Mouse (Mus musculus) liver, adult 10 weeks (tissue): Measurements from ENCODE around the gene Ccna2. TPM values are rescaled to one million over a fixed set of nuclear protein-coding genes. Genes with fewer than 3 reads are reported as not detected.

ENCODE experiments used
- polyA plus RNA-seq: library from polyadenylated mRNA; stranded (reverse); fragments of 350-450 nt; fragmentation: Illumina TruSeq; extraction: RNeasy Lipid Tissue Mini Kit (QIAGEN cat#74804); gene quantifications from one replicate; pipeline ENCODE4 v1.2.3, GENCODE M21; 2014; ENCODE audit warnings: low read depth, low replicate concordance

Gene Ccna2
- 1.7 TPM for polyA plus RNA-seq

DNA sequence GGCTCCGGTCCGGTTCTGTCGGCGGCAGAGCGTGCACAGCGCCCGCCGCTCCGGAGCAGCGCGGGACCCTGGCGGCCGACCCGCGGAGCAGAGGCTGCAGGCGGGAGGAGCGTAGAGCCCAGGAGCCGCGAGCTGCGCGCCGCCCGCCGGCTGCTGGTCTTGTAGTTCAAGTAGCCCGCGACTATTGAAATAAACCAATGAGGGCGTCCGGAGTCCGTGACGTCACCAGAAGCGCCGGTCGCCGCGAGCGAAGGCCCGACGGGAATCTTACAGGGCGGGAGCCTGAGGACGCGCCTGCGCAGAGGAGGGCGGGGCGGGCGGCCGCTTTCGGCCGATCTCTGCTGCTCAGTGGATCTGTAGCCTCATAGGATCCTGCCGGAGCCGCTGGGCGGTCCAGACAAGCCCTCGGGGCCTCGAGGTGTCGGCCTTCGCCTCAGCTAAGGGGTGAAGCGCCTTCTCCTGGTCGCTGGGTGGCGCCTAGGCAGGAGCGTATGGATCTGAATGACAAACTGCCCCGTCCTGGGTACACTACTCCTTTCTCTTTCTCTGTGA, at the start of gene Ccna2:
Gene Ccna2 (minus strand): TSS at position 324 of the 552 bp plus-strand sequence.

DNA sequence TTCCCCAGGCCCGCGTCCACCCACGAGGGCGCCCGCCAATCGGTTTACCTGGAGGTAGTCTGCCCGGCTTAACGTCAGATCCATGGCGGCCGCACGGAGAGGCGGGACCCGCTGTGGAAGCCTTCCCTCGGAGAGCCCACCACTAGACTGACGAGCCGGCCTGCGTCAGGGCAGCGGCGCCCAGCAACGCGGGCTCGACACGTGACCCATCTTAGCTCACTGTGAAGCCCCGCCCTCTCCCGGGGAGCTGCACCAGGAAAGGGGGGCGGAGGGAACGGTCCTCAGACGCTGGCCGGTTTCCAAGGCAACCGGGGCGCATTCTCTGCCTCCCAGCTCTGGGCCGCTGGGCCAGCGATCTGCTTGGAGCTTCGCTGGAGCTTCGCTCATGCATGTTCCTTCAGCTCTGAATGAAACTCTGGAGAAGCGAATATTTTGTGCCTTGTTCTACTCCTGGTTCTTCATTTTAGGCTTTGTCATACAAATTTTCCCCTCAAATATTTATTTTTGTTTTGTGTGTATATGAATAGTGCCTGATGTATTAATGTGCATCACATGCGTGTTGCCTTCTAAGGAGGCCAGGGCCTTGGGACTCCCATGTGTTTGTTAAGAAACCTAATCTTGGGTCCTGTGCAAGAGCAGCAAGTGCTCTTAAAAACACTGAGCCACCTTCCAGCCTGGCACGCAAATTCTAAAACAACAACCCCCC, 41.4 kb upstream of the Ccna2 start, which contains the start of gene Bbs7:
Gene Bbs7 (minus strand): TSS at position 276 of the 706 bp plus-strand sequence.

DNA sequence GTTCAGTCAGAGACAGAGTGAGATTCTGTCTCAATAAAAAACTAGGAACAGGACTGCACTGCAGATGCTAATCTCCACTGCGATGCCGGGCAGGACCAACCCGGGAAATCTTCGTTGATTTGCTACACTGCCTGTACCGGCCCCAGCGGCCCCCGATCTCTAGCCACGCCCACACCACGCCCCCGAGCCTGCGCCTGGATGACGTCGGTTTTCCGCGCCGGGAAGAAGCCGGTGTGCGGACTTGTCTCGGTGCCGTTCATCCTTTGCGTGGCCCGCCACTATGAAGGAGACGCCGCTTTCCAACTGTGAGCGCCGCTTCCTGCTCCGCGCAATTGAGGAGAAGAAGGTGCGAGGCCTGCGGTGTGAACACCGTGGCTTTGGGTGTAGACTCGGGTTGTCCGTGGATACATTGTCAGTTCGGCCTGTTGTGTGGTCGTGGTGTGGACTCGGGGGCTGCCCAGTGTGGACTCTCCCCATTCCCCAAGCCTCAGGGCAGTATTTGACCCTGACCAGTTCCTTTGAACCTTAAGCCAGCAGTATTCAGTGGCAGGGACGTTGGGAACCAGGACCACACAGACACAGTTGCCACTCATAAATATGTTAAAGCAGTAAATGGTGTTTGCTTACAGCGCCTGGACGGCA, 19.4 kb downstream of the Ccna2 start, which contains the start of gene Exosc9:
Gene Exosc9 (plus strand): TSS at position 201 of the 642 bp plus-strand sequence.

DNA sequence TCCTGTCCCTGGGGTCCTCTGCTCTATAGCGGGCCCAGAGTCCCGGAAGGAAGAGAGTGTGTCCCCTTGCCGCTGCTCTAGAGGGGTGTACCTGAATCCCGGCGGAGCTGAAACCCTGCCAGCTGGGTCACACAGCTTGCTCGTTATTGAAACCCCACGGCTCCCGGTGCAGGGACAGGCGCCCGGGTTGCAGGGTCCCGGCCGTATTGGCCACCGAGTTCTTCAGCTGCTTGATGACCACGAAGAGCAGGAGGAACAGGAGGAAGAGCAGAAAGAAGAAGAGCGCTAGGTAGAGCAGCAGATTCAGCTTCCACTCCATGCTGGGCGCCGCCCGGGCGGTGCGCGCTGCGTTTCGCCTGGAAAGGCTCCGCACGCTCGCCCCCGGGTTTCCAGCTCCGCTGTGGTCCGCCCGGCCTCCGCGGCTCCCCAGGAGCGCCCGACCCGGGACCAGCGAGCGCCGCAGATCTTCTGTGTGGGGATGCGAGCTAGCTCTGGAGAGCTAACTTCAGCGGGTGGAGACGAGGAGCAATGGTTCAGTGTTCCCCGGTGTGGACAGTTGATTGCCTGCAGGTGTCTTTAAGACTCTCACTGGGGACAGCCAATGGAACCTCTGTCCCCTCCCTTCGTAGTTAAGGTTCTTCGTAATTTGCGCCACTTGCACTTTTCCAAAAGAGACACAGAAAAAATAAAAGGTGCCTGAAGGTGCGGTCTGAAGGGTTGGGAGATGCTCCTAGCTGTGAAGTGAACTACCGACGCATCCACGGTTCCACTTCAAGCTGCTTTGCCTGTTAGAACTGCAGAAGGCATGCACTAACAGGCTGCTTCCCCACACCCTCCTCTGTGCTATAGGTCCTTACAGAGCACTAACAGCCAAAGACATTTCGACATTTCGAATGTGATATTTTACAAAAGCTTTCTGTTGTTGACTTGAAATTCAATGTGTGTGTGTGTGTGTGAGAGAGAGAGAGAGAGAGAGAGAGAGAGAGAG, 50.6 kb downstream of the Ccna2 start, which contains the start of gene Gm11549:
Gene Gm11549 (minus strand): TSS at position 741 of the 988 bp plus-strand sequence.

Other genes starting within 250 kb of the Ccna2 start
- gene Anxa5, start 96.3 kb downstream of the Ccna2 start, polyA plus RNA-seq = 82.1 TPM
- not detected for gene 1810062G17Rik, start 96.2 kb downstream of the Ccna2 start, polyA plus RNA-seq
- not detected for gene Gm11549, start 50.3 kb downstream of the Ccna2 start, polyA plus RNA-seq
- gene Exosc9, start 19.5 kb downstream of the Ccna2 start, polyA plus RNA-seq = 41.5 TPM
- 5.4 TPM for gene Bbs7, start 41.3 kb upstream of the Ccna2 start, polyA plus RNA-seq
- 2.5 TPM for gene Trpc3, start 118.0 kb upstream of the Ccna2 start, polyA plus RNA-seq